Mouse (Mus musculus) left cerebral cortex, postnatal 4 days (tissue): ENCODE data around the gene Med19. TPM values are rescaled to one million over a fixed set of nuclear protein-coding genes. Genes with fewer than 3 reads are reported as not detected.
"Not testable (repeated sequence)": the region's sequence is repeated elsewhere in the genome, so short reads cannot be mapped to it uniquely, and the experiment has no call there.

Source experiments
- DNase-seq: peaks from one replicate; pipeline ENCODE4 v3.0.0-alpha.2; 2022
- intact Hi-C: fragments of 180-260 bp; cut with DNase I; formaldehyde crosslinking; loops from one replicate; pipeline ENCODE4 v1.15.1; 2025
- total RNA-seq, 2 experiments: library from RNA; stranded (reverse); gene quantifications; 2 replicates each; pipeline ENCODE4 v1.2.3; 2021

Gene Med19
- total RNA-seq, 2 experiments from 2014 or later, result 42.5 to 45.3 TPM

GRCm38 (mm10) chr2:84715562-84716361, 37.6 kb downstream of the Med19 start:
- DNase-seq, result peak; percentile 80
- intact Hi-C loops, result no loop called here

GRCm38 (mm10) chr2:84716423-84717355, 38.5 kb downstream of the Med19 start:
- DNase-seq, result no peak
- intact Hi-C loops, result no loop called here

- intact Hi-C loops, result no loop called here
- DNase-seq, result no peak
Measured at GRCm38 (mm10) chr2:84717357-84717756, 39.2 kb downstream of the Med19 start.

GRCm38 (mm10) chr2:84720718-84721117, 42.5 kb downstream of the Med19 start:
- intact Hi-C loops, result no loop called here
- no peak for DNase-seq

- intact Hi-C loops, result no loop called here
Measured at GRCm38 (mm10) chr2:84721182-84721581, 43.0 kb downstream of the Med19 start.

GRCm38 (mm10) chr2:84723856-84724255, 45.7 kb downstream of the Med19 start:
- intact Hi-C loops, result no loop called here

More at GRCm38 (mm10) chr2:84721182-84721581, 43.0 kb downstream of the Med19 start:
- DNase-seq, result no peak

GRCm38 (mm10) chr2:84725770-84726169, 47.6 kb downstream of the Med19 start:
- intact Hi-C loops, result loop anchor here (5.0 kb wide), 1 partner anchor 72 kb away; the partner anchor contains the start of gene Ube2l6
- no peak for DNase-seq

More at GRCm38 (mm10) chr2:84723856-84724255, 45.7 kb downstream of the Med19 start:
- no peak for DNase-seq

GRCm38 (mm10) chr2:84726716-84727115, 48.5 kb downstream of the Med19 start:
- intact Hi-C loops, result loop anchor here (5.0 kb wide), 1 partner anchor 71 kb away; the partner anchor contains the start of gene Ube2l6
- DNase-seq, result no peak

GRCm38 (mm10) chr2:84727172-84727858, 49.1 kb downstream of the Med19 start, which contains the start of gene Clp1:
TSS of gene Clp1 (minus strand) at chr2:84727350.
- intact Hi-C loops, result loop anchor here (5.0 kb wide), 1 partner anchor 70 kb away; the partner anchor contains the start of gene Ube2l6
- DNase-seq, result peak; percentile 96

GRCm38 (mm10) chr2:84728191-84728590, 50.0 kb downstream of the Med19 start:
- DNase-seq, result not testable (repeated sequence)
- intact Hi-C loops, result loop anchor here (5.0 kb wide), 1 partner anchor 69 kb away; the partner anchor contains the start of gene Ube2l6

- intact Hi-C loops, result no loop called here
- DNase-seq, result no peak
Measured at GRCm38 (mm10) chr2:84731206-84731605, 53.0 kb downstream of the Med19 start.

- DNase-seq, result no peak
- intact Hi-C loops, result no loop called here
Measured at GRCm38 (mm10) chr2:84732394-84732793, 54.2 kb downstream of the Med19 start.

GRCm38 (mm10) chr2:84733579-84734300, 55.5 kb downstream of the Med19 start, which contains the start of gene Ypel4:
TSS of gene Ypel4 (plus strand) at chr2:84734058.
- intact Hi-C loops, result no loop called here
- DNase-seq, result peak; percentile 75

GRCm38 (mm10) chr2:84734351-84734864, 56.2 kb downstream of the Med19 start:
- intact Hi-C loops, result no loop called here
- DNase-seq, result peak; percentile 43

GRCm38 (mm10) chr2:84734919-84735318, 56.7 kb downstream of the Med19 start:
- DNase-seq, result no peak
- intact Hi-C loops, result no loop called here

GRCm38 (mm10) chr2:84735346-84735920, 57.2 kb downstream of the Med19 start:
- no peak for DNase-seq
- intact Hi-C loops, result no loop called here

GRCm38 (mm10) chr2:84736312-84737161, 58.3 kb downstream of the Med19 start:
- DNase-seq, result peak; percentile 29
- intact Hi-C loops, result no loop called here

- intact Hi-C loops, result no loop called here
- DNase-seq, result peak; percentile 46
Measured at GRCm38 (mm10) chr2:84737451-84737925, 59.3 kb downstream of the Med19 start.
